Mouse (Mus musculus): Measurements from ENCODE around the gene Aldh4a1.

Aldh4a1 gene

GRCm38 (mm10) chr4:139624116-139624489 lies 1.4 kb downstream of the Aldh4a1 start:
- DNase-seq: no peak

GRCm38 (mm10) chr4:139624706-139625105 lies 2.0 kb downstream of the Aldh4a1 start:
- DNase-seq: no peak

- DNase-seq: no peak
Measured at GRCm38 (mm10) chr4:139627361-139627760, 4.7 kb downstream of the Aldh4a1 start.

GRCm38 (mm10) chr4:139630171-139630570 lies 7.5 kb downstream of the Aldh4a1 start:
- DNase-seq: no peak

GRCm38 (mm10) chr4:139631141-139631540 lies 8.5 kb downstream of the Aldh4a1 start:
- DNase-seq: no peak

- DNase-seq: no peak
Measured at GRCm38 (mm10) chr4:139631569-139632253, 9.0 kb downstream of the Aldh4a1 start.

GRCm38 (mm10) chr4:139632254-139632580 lies 9.6 kb downstream of the Aldh4a1 start:
- DNase-seq: no peak

GRCm38 (mm10) chr4:139636373-139636772 lies 13.7 kb downstream of the Aldh4a1 start:
- peak; percentile 79 for DNase-seq

- DNase-seq: no peak
Measured at GRCm38 (mm10) chr4:139637847-139638246, 15.2 kb downstream of the Aldh4a1 start.

GRCm38 (mm10) chr4:139638356-139638755 lies 15.7 kb downstream of the Aldh4a1 start:
- DNase-seq: no peak

- DNase-seq: no peak
Measured at GRCm38 (mm10) chr4:139639801-139640200, 17.1 kb downstream of the Aldh4a1 start.

GRCm38 (mm10) chr4:139640333-139640732 lies 17.7 kb downstream of the Aldh4a1 start:
- peak in 1 of 2 experiments; percentile 18 for DNase-seq

GRCm38 (mm10) chr4:139640775-139641174 lies 18.1 kb downstream of the Aldh4a1 start:
- DNase-seq: no peak

- DNase-seq: no peak
Measured at GRCm38 (mm10) chr4:139641829-139642425, 19.3 kb downstream of the Aldh4a1 start.

GRCm38 (mm10) chr4:139643972-139644371 lies 21.3 kb downstream of the Aldh4a1 start:
- peak; percentile 79 to 80 for DNase-seq

GRCm38 (mm10) chr4:139646916-139647315 lies 24.2 kb downstream of the Aldh4a1 start:
- DNase-seq: no peak

- DNase-seq: no peak
Measured at GRCm38 (mm10) chr4:139650086-139650743, 27.5 kb downstream of the Aldh4a1 start.

GRCm38 (mm10) chr4:139650907-139651306 lies 28.2 kb downstream of the Aldh4a1 start:
- no peak for DNase-seq

- no peak for DNase-seq
Measured at GRCm38 (mm10) chr4:139653238-139653637, 30.6 kb downstream of the Aldh4a1 start, which contains the start of gene Tas1r2. Gene Tas1r2 (plus strand): TSS chr4:139653538.

- no peak for DNase-seq
Measured at GRCm38 (mm10) chr4:139661897-139662296, 39.2 kb downstream of the Aldh4a1 start.

- DNase-seq: no peak
Measured at GRCm38 (mm10) chr4:139667632-139668031, 45.0 kb downstream of the Aldh4a1 start.

GRCm38 (mm10) chr4:139669847-139670246 lies 47.2 kb downstream of the Aldh4a1 start:
- peak; percentile 70 to 71 for DNase-seq

- no peak for DNase-seq
Measured at GRCm38 (mm10) chr4:139675696-139676095, 53.0 kb downstream of the Aldh4a1 start.

Data from B cell, adult 2 months (primary cell).